Mouse (Mus musculus) C2C12 (cell line): ENCODE measurements around the gene Exoc3. TPM values are rescaled to one million over a fixed set of nuclear protein-coding genes. Genes with fewer than 3 reads are reported as not detected.

Experiments used
- H3K27me3 ChIP-seq: one replicate; pipeline ENCODE4 v1.6.1; 2011; ENCODE audit not compliant: control insufficient read depth, insufficient read depth, insufficient read length
- H3K36me3 ChIP-seq: one replicate; pipeline ENCODE4 v1.6.1; 2011; ENCODE audit not compliant: control insufficient read depth, insufficient read depth
- H3K4me3 ChIP-seq: one replicate; pipeline ENCODE4 v1.5.1; 2011; ENCODE audit warnings: mild to moderate bottlenecking, control low read depth; ENCODE audit not compliant: poor library complexity, insufficient read depth, severe bottlenecking
- H3K79me2 ChIP-seq: one replicate; pipeline ENCODE4 v1.6.1; 2011; ENCODE audit not compliant: control insufficient read depth, insufficient read depth
- H3K79me3 ChIP-seq: one replicate; pipeline ENCODE4 v1.6.1; 2011; ENCODE audit warnings: low read depth, control low read depth
- H3ac ChIP-seq: one replicate; pipeline ENCODE3; 2011; ENCODE audit warnings: low read depth; ENCODE audit not compliant: control insufficient read depth, insufficient read length
- CEBPB ChIP-seq: IDR thresholded peaks from one replicate; pipeline ENCODE4 v1.6.1; 2011; ENCODE audit warnings: low read depth, mild to moderate bottlenecking, control low read depth, moderate library complexity
- CTCF ChIP-seq: IDR thresholded peaks from one replicate; pipeline ENCODE4 v1.5.1; 2011; ENCODE audit not compliant: control insufficient read depth, insufficient read depth, insufficient read length
- FOSL1 ChIP-seq: IDR thresholded peaks from one replicate; pipeline ENCODE4 v1.8.0; 2011; ENCODE audit warnings: mild to moderate bottlenecking, low read length; ENCODE audit not compliant: poor library complexity, insufficient read depth, severe bottlenecking
- MAX ChIP-seq: IDR thresholded peaks from one replicate; pipeline ENCODE4 v1.6.1; 2011; ENCODE audit warnings: mild to moderate bottlenecking, control low read depth
- MYOD1 ChIP-seq: IDR thresholded peaks from one replicate; pipeline ENCODE4 v1.6.1; 2011; ENCODE audit warnings: low read depth; ENCODE audit not compliant: control insufficient read depth, insufficient read length
- MYOG ChIP-seq: IDR thresholded peaks from one replicate; pipeline ENCODE4 v1.6.1; 2011; ENCODE audit not compliant: control insufficient read depth, insufficient read length; ENCODE audit errors: extremely low read depth
- USF1 ChIP-seq: IDR thresholded peaks from one replicate; pipeline ENCODE4 v1.6.1; 2011; ENCODE audit warnings: low read depth, mild to moderate bottlenecking, control low read depth, moderate library complexity
- polyA plus RNA-seq: library from polyadenylated mRNA; unstranded; fragments of >200 nt; fragmentation: generic; extraction: Trizol; gene quantifications from one replicate; pipeline ENCODE4 v1.2.1, GENCODE M21; 2012; ENCODE audit warnings: missing spikeins

Gene Exoc3
- polyA plus RNA-seq, 1 experiment, result 22.8 TPM

DNA sequence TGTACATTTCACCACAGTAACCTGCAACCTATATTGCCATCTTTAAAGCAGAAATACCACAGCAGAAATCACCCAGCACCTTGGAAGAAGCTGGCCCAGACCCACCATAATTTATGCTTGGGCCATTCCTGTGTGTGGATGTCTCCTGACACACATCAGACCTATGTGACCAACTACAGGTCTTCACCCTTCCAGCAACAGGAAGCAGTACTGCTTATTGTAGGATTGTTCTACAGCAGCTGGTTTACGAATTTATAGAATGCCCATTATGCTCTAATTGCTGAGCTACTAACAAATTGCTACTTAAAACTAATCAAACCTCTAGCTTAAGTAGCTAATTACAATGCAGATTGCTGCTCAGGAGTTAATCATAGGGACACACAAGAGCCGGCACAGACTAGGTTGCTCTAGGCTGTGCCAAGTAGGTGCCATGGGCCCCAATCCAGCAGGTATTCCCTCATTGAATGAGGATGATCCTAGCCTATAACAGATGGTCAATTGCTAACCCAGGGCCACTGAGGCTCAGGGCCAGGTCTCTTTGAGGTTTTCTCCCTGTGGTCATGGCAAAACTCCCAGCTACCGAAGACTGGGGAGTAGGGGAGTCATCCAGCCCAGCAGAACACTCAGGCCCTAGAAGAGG lies 62.4 kb downstream of the Exoc3 start:
- no peak overlapping the region for H3ac ChIP-seq
- no peaks in the 10 kb centered on the region for H3K79me2 ChIP-seq
- H3K36me3 ChIP-seq, result no peaks in the 10 kb centered on the region
- no peaks in the 10 kb centered on the region for H3K79me3 ChIP-seq
- TF ChIP-seq CTCF, result no peak
- no peak for TF ChIP-seq USF1
- TF ChIP-seq CEBPB, result no peak
- no peak for TF ChIP-seq FOSL1
- no peak for TF ChIP-seq MYOD1
- no peak for TF ChIP-seq MYOG
- TF ChIP-seq MAX, result no peak
- H3K4me3 ChIP-seq, result no peak overlapping the region
- no peaks in the 10 kb centered on the region for H3K27me3 ChIP-seq

- no peak overlapping the region for H3ac ChIP-seq
- TF ChIP-seq CEBPB, result no peak
- TF ChIP-seq MAX, result no peak
- TF ChIP-seq MYOG, result no peak
- no peak for TF ChIP-seq MYOD1
- TF ChIP-seq CTCF, result no peak
- TF ChIP-seq USF1, result no peak
- no peak for TF ChIP-seq FOSL1
- H3K36me3 ChIP-seq, result no peaks in the 10 kb centered on the region
- H3K79me2 ChIP-seq, result no peaks in the 10 kb centered on the region
- H3K79me3 ChIP-seq, result no peaks in the 10 kb centered on the region
- no peak overlapping the region for H3K4me3 ChIP-seq
- H3K27me3 ChIP-seq, result no peaks in the 10 kb centered on the region
Observed at GRCm38 (mm10) chr13:74144120-74144884, 64.2 kb downstream of the Exoc3 start.

DNA sequence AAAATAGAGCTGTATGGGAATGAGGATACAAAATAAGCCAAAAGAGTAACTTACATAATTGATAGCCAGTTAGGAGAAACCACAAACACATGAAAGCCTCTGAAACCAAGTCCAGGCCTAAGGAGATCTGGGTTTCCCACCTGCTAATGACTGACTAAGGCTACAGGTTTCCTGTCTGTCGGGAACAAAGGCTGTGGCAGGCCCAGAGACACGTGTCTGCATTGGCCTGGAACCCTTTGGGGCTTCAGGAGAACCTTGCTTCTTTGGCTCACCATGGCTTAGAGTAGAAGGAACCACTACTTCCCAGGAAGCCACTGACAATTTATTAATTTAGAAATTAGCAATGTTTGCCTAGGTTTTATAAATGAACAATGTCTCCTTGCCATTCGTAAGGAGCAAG lies 65.2 kb downstream of the Exoc3 start:
- H3K79me3 ChIP-seq, result no peaks in the 10 kb centered on the region
- H3K27me3 ChIP-seq, result no peaks in the 10 kb centered on the region
- H3K4me3 ChIP-seq, result no peak overlapping the region
- no peak overlapping the region for H3ac ChIP-seq
- no peaks in the 10 kb centered on the region for H3K36me3 ChIP-seq
- no peak for TF ChIP-seq MYOG
- TF ChIP-seq CEBPB, result no peak
- TF ChIP-seq MYOD1, result no peak
- no peak for TF ChIP-seq USF1
- no peak for TF ChIP-seq CTCF
- H3K79me2 ChIP-seq, result no peaks in the 10 kb centered on the region

- H3K79me2 ChIP-seq, result no peaks in the 10 kb centered on the region
- no peaks in the 10 kb centered on the region for H3K79me3 ChIP-seq
- no peaks in the 10 kb centered on the region for H3K36me3 ChIP-seq
- no peaks in the 10 kb centered on the region for H3K27me3 ChIP-seq
- TF ChIP-seq USF1 (no peak), MAX (no peak), CEBPB (no peak), FOSL1 (no peak), MYOG (no peak), MYOD1 (no peak), CTCF (no peak)
- H3K4me3 ChIP-seq, result no peak overlapping the region
- no peak overlapping the region for H3ac ChIP-seq
Observed at GRCm38 (mm10) chr13:74140793-74141192, 67.7 kb downstream of the Exoc3 start.

DNA sequence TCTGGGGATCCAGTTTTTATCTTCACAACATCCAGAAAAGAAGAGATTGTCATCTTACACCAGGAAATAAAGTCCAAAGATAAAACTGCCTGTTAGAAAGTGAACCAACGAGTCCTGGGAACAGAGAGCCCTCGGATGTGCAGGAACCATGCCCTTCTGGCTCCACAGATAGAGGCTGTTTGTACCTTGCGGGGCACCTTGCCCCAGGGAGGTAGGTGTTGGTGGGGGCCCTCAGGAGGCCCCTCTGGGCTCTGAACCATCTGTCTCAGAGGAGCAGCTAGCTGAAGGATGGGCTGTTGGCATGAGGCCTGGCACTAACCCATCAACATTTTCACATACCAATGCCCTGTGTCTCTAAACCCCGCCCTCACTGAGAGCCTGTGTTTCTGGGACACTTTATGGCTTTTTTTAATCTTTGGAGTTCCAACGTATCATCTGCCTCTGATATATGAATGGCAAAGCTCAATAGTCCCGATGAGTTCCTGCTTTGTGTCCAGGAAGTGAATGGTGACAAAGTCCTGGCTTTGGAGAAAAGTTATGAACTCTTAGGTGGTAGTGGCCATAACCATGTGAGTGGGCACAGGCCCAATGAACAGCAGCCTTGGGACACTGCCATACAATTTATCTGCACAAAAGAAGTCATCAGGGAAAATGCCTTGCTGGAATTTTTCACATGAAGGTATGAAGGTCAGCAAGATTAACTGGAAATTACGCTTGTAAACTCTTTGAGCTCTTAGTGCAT lies 69.5 kb downstream of the Exoc3 start:
- TF ChIP-seq FOSL1 (no peak), CEBPB (no peak), USF1 (no peak), CTCF (no peak), MAX (no peak), MYOG (no peak), MYOD1 (no peak)
- H3K36me3 ChIP-seq, result no peaks in the 10 kb centered on the region
- no peaks in the 10 kb centered on the region for H3K27me3 ChIP-seq
- no peak overlapping the region for H3ac ChIP-seq
- H3K79me2 ChIP-seq, result no peaks in the 10 kb centered on the region
- H3K79me3 ChIP-seq, result no peaks in the 10 kb centered on the region
- H3K4me3 ChIP-seq, result no peak overlapping the region
